Mouse (Mus musculus) lung, embryonic 16.5 days (tissue): Measurements from ENCODE around the gene Dck. TPM values are rescaled to one million over a fixed set of nuclear protein-coding genes. Genes with fewer than 3 reads are reported as not detected.

Experiments
- ATAC-seq: fragments of 200-750 bp; cut with Nextera tagmentation; 2 replicates; pipeline ENCODE4 v1.8.0; 2017; ENCODE audit warnings: low read depth, mild to moderate bottlenecking, moderate library complexity
- H3K27ac ChIP-seq: fragments of 300-500 bp; sonication (generic); 2 replicates; pipeline ENCODE4 v1.5.1; 2014; ENCODE audit warnings: mild to moderate bottlenecking, control low read depth, low read length
- H3K27me3 ChIP-seq: fragments of 300-500 bp; sonication (generic); 2 replicates; pipeline ENCODE4 v1.6.1; 2014; ENCODE audit warnings: low read depth, low read length, mixed read lengths; ENCODE audit not compliant: control insufficient read depth, insufficient read depth
- H3K36me3 ChIP-seq: fragments of 300-500 bp; sonication (generic); 2 replicates; pipeline ENCODE4 v1.6.1; 2014; ENCODE audit warnings: low read length; ENCODE audit not compliant: control insufficient read depth, insufficient read depth
- H3K4me1 ChIP-seq: fragments of 300-500 bp; sonication (generic); replicated peaks from 2 replicates; pipeline ENCODE4 v1.6.1; 2014; ENCODE audit warnings: low read length, mixed read lengths; ENCODE audit not compliant: control insufficient read depth, insufficient read depth
- H3K4me2 ChIP-seq: fragments of 300-500 bp; sonication (generic); 2 replicates; pipeline ENCODE4 v1.6.1; 2014; ENCODE audit warnings: low read depth, low read length, control low read depth
- H3K4me3 ChIP-seq: fragments of 300-500 bp; sonication (generic); 2 replicates; pipeline ENCODE4 v1.5.1; 2014; ENCODE audit warnings: mild to moderate bottlenecking, low read length, control low read depth
- H3K9ac ChIP-seq: fragments of 300-500 bp; sonication (generic); 2 replicates; pipeline ENCODE4 v1.6.1; 2014; ENCODE audit warnings: low read length, control low read depth
- H3K9me3 ChIP-seq: fragments of 300-500 bp; sonication (generic); 2 replicates; pipeline ENCODE4 v1.6.1; 2016; ENCODE audit warnings: low read length; ENCODE audit not compliant: control insufficient read depth
- WGBS: fragments of 180-500 bp; shearing (Covaris S2); extraction: QIAGEN DNeasy Blood & Tissue Kit; methylation state at CpG from one replicate; pipeline ENCODE4 v1.1.7; 2014; 5-methylcytosine and 5-hydroxymethylcytosine counted together
- polyA plus RNA-seq: library from polyadenylated mRNA; unstranded; fragments of >200 nt; fragmentation: Nextera tagmentation; extraction: Ambion mirVana; gene quantifications from 2 replicates; pipeline ENCODE4 v1.2.1, GENCODE M21; 2015

Dck gene
- polyA plus RNA-seq, 1 experiment from 2014 or later: 47.4 TPM

DNA sequence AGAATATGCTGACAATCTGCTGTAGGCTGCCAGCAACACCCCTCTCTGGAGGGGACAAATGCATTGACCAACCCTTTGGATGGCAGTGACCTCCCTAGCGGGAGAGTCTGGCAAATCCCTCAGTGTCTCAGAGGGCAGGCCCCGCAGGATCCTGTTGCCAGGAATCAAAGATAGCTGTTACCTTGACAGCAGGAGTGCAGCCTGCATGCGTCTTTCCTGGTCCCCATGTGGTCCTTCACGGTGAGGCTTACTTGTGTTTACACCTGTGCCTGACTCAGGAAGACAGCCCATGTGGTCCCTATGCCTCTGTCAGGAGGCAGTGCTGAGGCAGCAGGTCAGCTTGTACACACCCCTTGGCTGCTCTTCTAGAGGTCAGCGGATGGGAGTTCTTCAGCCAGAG is 41.5 kb downstream of the Dck start:
- H3K4me3 ChIP-seq: no peak overlapping the region
- no peaks in the 10 kb centered on the region for H3K36me3 ChIP-seq
- no peaks in the 10 kb centered on the region for H3K4me1 ChIP-seq
- H3K27me3 ChIP-seq: no peaks in the 10 kb centered on the region
- H3K9me3 ChIP-seq: no peaks in the 10 kb centered on the region
- no peak overlapping the region for H3K4me2 ChIP-seq
- no peak overlapping the region for H3K9ac ChIP-seq
- 13% methylated on average over 5 of the region's 5 CpGs for WGBS
- no peak overlapping the region for H3K27ac ChIP-seq
- no peak for ATAC-seq

GRCm38 (mm10) chr5:88807342-88807741 is 42.5 kb downstream of the Dck start:
- Histone ChIP-seq H3K4me2 (no peak overlapping the region), H3K4me1 (no peaks in the 10 kb centered on the region), H3K4me3 (no peak overlapping the region), H3K27ac (no peak overlapping the region), H3K36me3 (no peaks in the 10 kb centered on the region), H3K9me3 (no peaks in the 10 kb centered on the region), H3K9ac (no peak overlapping the region), H3K27me3 (no peaks in the 10 kb centered on the region)
- 27% methylated on average over 9 of the region's 9 CpGs for WGBS
- ATAC-seq: no peak

GRCm38 (mm10) chr5:88813188-88813587 is 48.4 kb downstream of the Dck start:
- Histone ChIP-seq H3K27ac (no peak overlapping the region), H3K27me3 (no peaks in the 10 kb centered on the region), H3K4me2 (no peak overlapping the region), H3K4me1 (no peaks in the 10 kb centered on the region), H3K9ac (no peak overlapping the region), H3K4me3 (no peak overlapping the region), H3K9me3 (no peaks in the 10 kb centered on the region), H3K36me3 (no peaks in the 10 kb centered on the region)
- ATAC-seq: no peak
- WGBS: 70% methylated on average over 2 of the region's 2 CpGs

- Histone ChIP-seq H3K27ac (no peak overlapping the region), H3K36me3 (no peaks in the 10 kb centered on the region), H3K4me1 (no peaks in the 10 kb centered on the region), H3K9ac (no peak overlapping the region), H3K27me3 (no peaks in the 10 kb centered on the region), H3K4me2 (no peak overlapping the region), H3K9me3 (no peaks in the 10 kb centered on the region), H3K4me3 (no peak overlapping the region)
- WGBS: 76% methylated on average over 4 of the region's 4 CpGs
- ATAC-seq: no peak
These were observed 49.8 kb downstream of the Dck start for GRCm38 (mm10) chr5:88814552-88814951.

DNA sequence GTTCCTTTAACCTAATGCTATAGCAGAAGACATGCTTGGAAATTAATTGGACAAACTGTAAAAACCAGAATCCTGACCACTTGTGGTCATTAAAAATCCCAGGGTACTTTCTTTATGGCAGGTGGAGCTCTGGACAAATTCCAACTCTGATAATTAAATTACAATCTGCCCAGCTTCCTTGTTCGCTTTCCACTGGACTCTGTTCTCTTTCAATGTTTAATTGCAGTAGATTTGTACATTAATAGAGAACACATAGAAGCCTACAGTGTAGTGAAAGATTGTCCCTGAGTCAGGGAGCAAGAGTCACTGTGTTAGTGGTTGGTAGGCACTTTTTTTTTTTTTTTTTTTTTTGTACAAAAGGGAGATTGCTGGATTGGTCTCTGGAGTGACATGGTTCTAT is 56.7 kb downstream of the Dck start:
- Histone ChIP-seq H3K4me1 (no peaks in the 10 kb centered on the region), H3K9ac (no peak overlapping the region), H3K27ac (no peak overlapping the region), H3K4me2 (no peak overlapping the region), H3K9me3 (no peaks in the 10 kb centered on the region), H3K27me3 (no peaks in the 10 kb centered on the region), H3K4me3 (no peak overlapping the region), H3K36me3 (no peaks in the 10 kb centered on the region)
- 56% methylated on average over 1 of the region's 1 CpGs for WGBS
- ATAC-seq: no peak

DNA sequence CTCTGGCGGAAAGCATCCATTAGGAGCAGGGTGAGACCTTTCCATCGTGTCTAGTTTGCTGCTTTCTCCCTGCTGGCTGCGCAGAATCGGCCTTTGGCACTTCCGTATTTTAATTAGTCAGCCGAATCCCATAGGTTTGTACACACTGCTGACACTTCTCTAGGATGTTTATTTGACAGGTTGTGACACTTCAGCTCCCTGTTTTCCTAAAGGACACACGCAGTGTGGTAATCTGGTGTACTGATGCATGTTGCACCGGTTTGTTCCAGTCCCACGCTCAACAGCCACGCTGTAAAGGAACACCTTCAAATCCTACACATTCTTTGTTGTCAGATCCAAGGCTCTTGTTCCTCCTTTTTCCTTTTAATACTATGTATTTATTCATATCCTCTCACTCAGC is 60.0 kb downstream of the Dck start:
- WGBS: 74% methylated on average over 10 of the region's 10 CpGs
- Histone ChIP-seq H3K4me1 (no peaks in the 10 kb centered on the region), H3K36me3 (no peaks in the 10 kb centered on the region), H3K9ac (no peak overlapping the region), H3K4me3 (no peak overlapping the region), H3K27me3 (no peaks in the 10 kb centered on the region), H3K9me3 (no peaks in the 10 kb centered on the region), H3K4me2 (no peak overlapping the region), H3K27ac (no peak overlapping the region)
- ATAC-seq: no peak

DNA sequence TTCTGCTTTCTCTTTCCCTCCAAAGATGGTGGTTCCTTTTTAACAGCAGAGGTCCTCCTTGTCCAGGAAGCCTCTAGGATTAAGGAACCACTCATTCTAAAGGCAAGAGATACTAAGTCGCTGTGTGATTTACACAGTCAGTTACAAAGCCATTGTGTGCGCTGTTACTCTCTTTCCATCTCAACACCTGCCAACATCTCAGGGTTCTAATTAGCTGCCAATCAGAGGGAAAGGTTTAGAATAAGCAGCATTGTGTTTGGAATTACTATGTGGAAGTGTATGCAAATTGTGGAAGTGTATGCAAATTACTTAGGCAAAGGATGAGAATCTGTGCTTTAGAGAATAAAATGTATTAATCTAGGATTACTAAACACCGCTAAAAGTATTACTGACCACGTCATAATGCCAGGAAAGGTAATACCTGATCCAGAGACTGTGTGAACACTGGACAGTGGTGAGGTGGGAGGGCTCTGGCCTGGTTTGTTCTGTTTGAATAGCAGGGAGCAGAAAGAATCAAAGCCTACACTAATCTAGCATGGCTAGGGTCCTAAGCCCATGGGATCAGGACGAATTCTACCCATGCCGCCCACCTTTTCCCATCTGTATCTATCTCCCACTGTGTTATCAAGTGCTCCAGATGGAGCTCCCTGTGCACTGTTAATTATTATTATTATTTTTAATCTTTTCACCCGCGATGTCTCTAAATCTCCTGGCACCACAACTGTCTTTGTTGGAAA is 65.2 kb downstream of the Dck start:
- Histone ChIP-seq H3K4me1 (no peaks in the 10 kb centered on the region), H3K36me3 (no peaks in the 10 kb centered on the region), H3K27me3 (no peaks in the 10 kb centered on the region), H3K4me3 (no peak overlapping the region), H3K9me3 (no peaks in the 10 kb centered on the region), H3K27ac (no peak overlapping the region), H3K9ac (no peak overlapping the region), H3K4me2 (no peak overlapping the region)
- whole genome bisulfite sequencing: 71% methylated on average over 8 of the region's 8 CpGs
- no peak for ATAC-seq

DNA sequence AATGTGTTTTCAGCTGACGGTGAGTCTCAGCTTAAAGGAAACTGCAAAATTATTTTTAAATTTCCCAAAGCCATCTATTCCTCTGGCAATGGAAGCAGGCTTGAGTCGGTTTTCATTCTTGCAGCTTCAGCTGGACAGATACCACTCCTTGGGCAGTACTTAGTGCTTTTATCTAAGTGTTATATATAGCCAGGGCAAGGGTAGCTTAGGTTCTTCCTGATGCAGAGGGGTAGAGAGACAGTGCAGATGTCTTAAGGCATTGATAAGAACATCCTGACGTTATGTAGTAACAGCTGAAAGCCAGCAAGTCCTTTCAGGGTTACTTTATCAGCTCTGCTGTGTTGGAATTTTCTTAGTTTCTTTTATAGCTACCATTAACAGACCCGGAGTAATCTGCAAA is 66.1 kb downstream of the Dck start:
- ATAC-seq: no peak
- no peaks in the 10 kb centered on the region for H3K27me3 ChIP-seq
- H3K36me3 ChIP-seq: no peaks in the 10 kb centered on the region
- no peak overlapping the region for H3K27ac ChIP-seq
- no peak overlapping the region for H3K4me3 ChIP-seq
- no peak overlapping the region for H3K9ac ChIP-seq
- no peaks in the 10 kb centered on the region for H3K4me1 ChIP-seq
- no peak overlapping the region for H3K4me2 ChIP-seq
- 51% methylated on average over 4 of the region's 4 CpGs for WGBS
- no peaks in the 10 kb centered on the region for H3K9me3 ChIP-seq

DNA sequence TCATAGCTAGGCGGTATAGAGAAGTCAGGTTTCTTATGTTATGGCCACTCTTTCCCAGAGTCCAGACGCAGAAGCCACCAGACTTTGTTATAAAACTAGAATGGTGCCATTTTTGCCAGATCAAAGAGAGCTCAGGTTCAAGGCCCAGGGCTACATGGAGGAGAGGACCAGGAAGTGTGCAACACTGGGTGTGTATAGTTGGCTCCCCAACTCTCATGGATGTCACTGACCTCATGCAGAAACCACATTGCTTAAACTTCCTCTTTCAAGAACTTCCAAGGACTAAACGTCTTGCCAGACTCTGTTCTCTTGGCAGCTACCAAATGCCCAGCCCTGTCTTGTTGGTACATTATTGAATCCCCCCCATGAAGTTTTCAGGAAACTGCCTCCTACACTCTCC is 67.1 kb downstream of the Dck start:
- Histone ChIP-seq H3K27me3 (no peaks in the 10 kb centered on the region), H3K4me2 (no peak overlapping the region), H3K4me3 (no peak overlapping the region), H3K27ac (no peak overlapping the region), H3K4me1 (no peaks in the 10 kb centered on the region), H3K36me3 (no peaks in the 10 kb centered on the region), H3K9ac (no peak overlapping the region), H3K9me3 (no peaks in the 10 kb centered on the region)
- 74% methylated on average over 3 of the region's 3 CpGs for WGBS
- ATAC-seq: no peak
